Comparison of ENCODE assay signal across 8 mouse cellular contexts in genomic region chr5:148450924-148451323, GRCm38 (mm10). TPM values are rescaled to one million over a fixed set of nuclear protein-coding genes. Genes with fewer than 3 reads are reported as not detected.
DNase-seq lines count a peak whose midpoint lies in the region; ATAC-seq and TF ChIP-seq lines count a peak whose summit lies in the region.

No protein-coding gene starts in this region.

- TF ChIP-seq CTCF in intestine, postnatal 0 days (IDR thresholded peaks at IDR 0.05; ENCODE audit: low read depth): peak; percentile 83

- H3K27me3 ChIP-seq in intestine, postnatal 0 days (replicated peaks; ENCODE audit: control insufficient read depth, insufficient read depth, low read length): 0 out of 2 replicates have a peak, but pooled peaks cover 5% of the 10 kb centered on the region
- no peaks in the 10 kb centered on the region for H3K27me3 ChIP-seq in limb, embryonic 11.5 days (ENCODE audit: control insufficient read depth, insufficient read depth, low read length)

- no peak overlapping the region for H3K9ac ChIP-seq in intestine, postnatal 0 days (ENCODE audit: low read depth, low read length)
- no peak overlapping the region for H3K9ac ChIP-seq in limb, embryonic 11.5 days (ENCODE audit: low read length)

- peak; percentile 53; the same call in 1 of the 2 replicates for ATAC-seq in intestine, postnatal 0 days
- no peak; the same call in 1 of the 2 replicates for ATAC-seq in limb, embryonic 11.5 days (ENCODE audit: insufficient number of reproducible peaks, low FRiP score, low TSS enrichment, low read depth)

- peak; percentile 73 for DNase-seq in urinary bladder, postnatal 14 days (ENCODE audit: low spot score)
- DNase-seq in urinary bladder, adult 2 months (ENCODE audit: low spot score): no peak
- peak; percentile 28 for DNase-seq in c-Kit-positive CD71-positive TER-119-negative erythroid progenitor cells, embryonic 14.5 days (ENCODE audit: low read depth)
- DNase-seq in frontal cortex, postnatal 25 days (ENCODE audit: low spot score in 2 of 2): peak; percentile 21 to 37
- peak; percentile 60 for DNase-seq in limb, embryonic 11.5 days (ENCODE audit: low spot score)
- DNase-seq in ovary, postnatal 14 days (ENCODE audit: low spot score): peak; percentile 53
- DNase-seq in thymus, postnatal 36 days: peak; percentile 51 to 63

- no peaks in the 10 kb centered on the region for H3K9me3 ChIP-seq in intestine, postnatal 0 days (ENCODE audit: control insufficient read depth)
- no peaks in the 10 kb centered on the region for H3K9me3 ChIP-seq in limb, embryonic 11.5 days (ENCODE audit: control insufficient read depth, low read length)

- H3K36me3 ChIP-seq in intestine, postnatal 0 days (ENCODE audit: control insufficient read depth, insufficient read depth): no peaks in the 10 kb centered on the region
- no peaks in the 10 kb centered on the region for H3K36me3 ChIP-seq in limb, embryonic 11.5 days (ENCODE audit: control insufficient read depth, insufficient read depth, low read length)

- no peaks in the 10 kb centered on the region for H3K4me1 ChIP-seq in intestine, postnatal 0 days (replicated peaks; ENCODE audit: control insufficient read depth, insufficient read depth, low read length)
- no peaks in the 10 kb centered on the region for H3K4me1 ChIP-seq in limb, embryonic 11.5 days (ENCODE audit: control insufficient read depth, insufficient read depth, low read length)

- 29% methylated on average over 11 of the region's 11 CpGs for WGBS in intestine, postnatal 0 days
- 43% methylated on average over 11 of the region's 11 CpGs for WGBS in limb, embryonic 11.5 days

- H3K4me3 ChIP-seq in intestine, postnatal 0 days (ENCODE audit: low read depth, low read length): no peak overlapping the region
- no peak overlapping the region for H3K4me3 ChIP-seq in limb, embryonic 11.5 days (ENCODE audit: low read depth, low read length)

- no peak overlapping the region for H3K4me2 ChIP-seq in intestine, postnatal 0 days (replicated peaks; ENCODE audit: low read depth)
- H3K4me2 ChIP-seq in limb, embryonic 11.5 days (ENCODE audit: low read depth, severe bottlenecking): no peak overlapping the region

- H3K27ac ChIP-seq in intestine, postnatal 0 days (ENCODE audit: low read depth, low read length): no peak overlapping the region
- H3K27ac ChIP-seq in limb, embryonic 11.5 days (replicated peaks; ENCODE audit: low read depth, low read length): no peak overlapping the region

RNA-seq across cellular contexts. Expression of gene Slc7a1, which starts 51.2 kb away (rescaled TPM):
- 4.9 and 7.5 TPM in 2 replicates for polyA plus RNA-seq in urinary bladder, adult 2 months (2012; rRNA removed)
- polyA plus RNA-seq in intestine, postnatal 0 days (2015; fragmentation: Nextera tagmentation; extraction: Ambion mirVana): 10.8 and 11.7 TPM in 2 replicates
- 16.4 and 20.4 TPM in 2 replicates for polyA plus RNA-seq in limb, embryonic 11.5 days (2014; fragmentation: Nextera tagmentation; extraction: Ambion mirVana)
